Mouse (Mus musculus) adipocyte (in vitro differentiated cells): ENCODE data around the gene Rp9.

Experiments used
- DNase-seq: peaks from one replicate; pipeline ENCODE4 v3.0.0-alpha.2; 2016; ENCODE audit warnings: low spot score

Gene Rp9

GRCm38 (mm10) chr9:22366221-22366620, 103.3 kb downstream of the Rp9 start:
- no peak for DNase-seq
